Mouse (Mus musculus) heart, embryonic 15.5 days (tissue): Measurements from ENCODE around the gene Tnpo3. TPM values are rescaled to one million over a fixed set of nuclear protein-coding genes. Genes with fewer than 3 reads are reported as not detected.

Experiments used
- ATAC-seq: fragments of 200-750 bp; cut with Nextera tagmentation; replicated peaks from 2 replicates; pipeline ENCODE4 v1.8.0; 2017; ENCODE audit warnings: low read depth, moderate TSS enrichment; ENCODE audit not compliant: insufficient number of reproducible peaks, insufficient read depth, low FRiP score
- H3K27ac ChIP-seq: fragments of 300-500 bp; sonication (generic); 2 replicates; pipeline ENCODE4 v1.5.1; 2015; ENCODE audit warnings: mild to moderate bottlenecking, inconsistent platforms
- H3K27me3 ChIP-seq: fragments of 300-500 bp; sonication (generic); 2 replicates; pipeline ENCODE4 v1.6.1; 2015; ENCODE audit warnings: inconsistent platforms
- H3K36me3 ChIP-seq: fragments of 300-500 bp; sonication (generic); 2 replicates; pipeline ENCODE4 v1.6.1; 2015; ENCODE audit warnings: mild to moderate bottlenecking, inconsistent platforms
- H3K4me1 ChIP-seq: fragments of 300-500 bp; sonication (generic); replicated peaks from 2 replicates; pipeline ENCODE4 v1.6.1; 2015; ENCODE audit warnings: inconsistent platforms
- H3K4me2 ChIP-seq: fragments of 300-500 bp; sonication (generic); 2 replicates; pipeline ENCODE4 v1.6.1; 2015; ENCODE audit warnings: inconsistent platforms, mild to moderate bottlenecking, moderate library complexity
- H3K4me3 ChIP-seq: fragments of 300-500 bp; sonication (generic); 2 replicates; pipeline ENCODE4 v1.5.1; 2015; ENCODE audit warnings: mild to moderate bottlenecking, inconsistent platforms
- H3K9ac ChIP-seq: fragments of 300-500 bp; sonication (generic); 2 replicates; pipeline ENCODE4 v1.6.1; 2015; ENCODE audit warnings: mild to moderate bottlenecking, inconsistent platforms
- H3K9me3 ChIP-seq: fragments of 300-500 bp; sonication (generic); replicated peaks from 2 replicates; pipeline ENCODE4 v1.6.1; 2016; ENCODE audit warnings: inconsistent platforms
- WGBS: fragments of 180-500 bp; shearing (Covaris S2); methylation state at CpG from one replicate; pipeline ENCODE4 v1.1.7; 2015; ENCODE audit warnings: mixed read lengths; 5-methylcytosine and 5-hydroxymethylcytosine counted together
- polyA plus RNA-seq: library from polyadenylated mRNA; unstranded; fragments of >200 nt; fragmentation: Nextera tagmentation; extraction: Ambion mirVana; gene quantifications from 2 replicates; pipeline ENCODE4 v1.2.1, GENCODE M21; 2015

Tnpo3 gene
- polyA plus RNA-seq, 1 experiment from 2014 or later, result 55.1 TPM

DNA sequence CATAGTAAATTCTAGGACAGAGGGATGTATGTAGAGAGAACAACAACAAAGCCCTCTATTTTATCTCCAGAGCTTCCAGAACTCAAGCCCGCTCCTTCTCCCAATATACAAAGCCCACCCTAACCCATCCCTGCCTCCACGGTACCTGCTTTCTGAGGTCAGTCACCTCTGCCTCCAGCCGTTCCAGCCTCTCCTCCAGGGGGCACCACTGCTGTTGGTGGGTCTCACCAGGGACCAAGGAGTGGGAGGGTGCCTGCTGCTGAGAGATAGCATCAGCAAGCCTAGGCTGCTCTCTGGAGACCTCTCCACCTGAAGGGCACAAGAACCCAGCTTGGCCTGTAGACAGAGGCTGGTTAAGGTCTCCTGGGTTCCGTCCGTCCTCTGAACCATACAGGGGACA is 104.2 kb downstream of the Tnpo3 start:
- Histone ChIP-seq H3K4me1 (peaks cover 15% of the 10 kb centered on the region), H3K9ac (no peak overlapping the region), H3K4me2 (no peak overlapping the region), H3K27me3 (peaks cover 15% of the 10 kb centered on the region; the same call in 1 of the 2 replicates), H3K36me3 (no peaks in the 10 kb centered on the region), H3K4me3 (no peak overlapping the region), H3K9me3 (no peaks in the 10 kb centered on the region), H3K27ac (no peak overlapping the region)
- WGBS, result 91% methylated on average over 5 of the region's 5 CpGs
- no peak for ATAC-seq

DNA sequence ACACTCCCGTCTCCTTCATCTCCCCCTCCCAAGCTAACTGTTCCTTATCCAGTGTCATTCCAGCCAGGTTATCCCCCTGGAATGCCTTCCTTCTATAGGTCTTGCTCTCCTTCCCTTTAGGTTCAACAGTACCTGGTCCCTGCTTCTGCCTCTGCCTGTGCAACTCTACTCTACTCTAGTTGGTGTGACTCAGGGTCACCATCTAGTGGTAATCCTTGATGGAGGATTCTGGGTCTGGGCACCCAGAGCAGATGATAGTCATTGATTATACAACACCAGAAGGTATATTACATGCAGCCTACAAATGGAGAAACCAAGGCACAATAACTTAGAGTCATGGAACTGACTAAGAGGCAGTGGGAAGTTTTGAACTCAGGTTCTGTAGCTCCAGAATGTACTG is 108.1 kb downstream of the Tnpo3 start:
- Histone ChIP-seq H3K9ac (no peak overlapping the region), H3K36me3 (no peaks in the 10 kb centered on the region), H3K27ac (no peak overlapping the region), H3K4me2 (no peak overlapping the region), H3K4me1 (peaks cover 2% of the 10 kb centered on the region; the same call in 1 of the 2 replicates), H3K27me3 (peaks cover 19% of the 10 kb centered on the region), H3K9me3 (no peaks in the 10 kb centered on the region), H3K4me3 (no peak overlapping the region)
- WGBS, result 77% methylated on average over 1 of the region's 1 CpGs
- no peak for ATAC-seq

DNA sequence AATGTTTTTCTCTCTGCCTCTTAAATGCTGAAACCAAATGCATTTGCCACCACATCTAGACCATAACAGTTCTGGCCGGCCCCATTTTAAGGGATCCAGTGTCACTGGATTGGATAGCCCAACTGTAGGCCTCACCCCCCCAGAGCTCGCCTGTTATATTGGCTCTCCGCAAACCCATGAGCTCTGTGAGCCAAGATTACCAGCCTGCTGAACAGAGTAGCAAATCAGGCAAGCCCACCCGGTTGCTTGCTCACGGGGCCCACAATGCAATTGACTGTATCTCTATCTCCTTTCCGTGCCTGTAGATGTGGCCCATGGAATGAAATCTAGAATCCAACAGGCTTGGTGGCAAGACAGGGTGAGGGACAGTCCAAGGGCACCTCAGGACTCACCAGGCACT is 108.9 kb downstream of the Tnpo3 start:
- no peak for ATAC-seq

DNA sequence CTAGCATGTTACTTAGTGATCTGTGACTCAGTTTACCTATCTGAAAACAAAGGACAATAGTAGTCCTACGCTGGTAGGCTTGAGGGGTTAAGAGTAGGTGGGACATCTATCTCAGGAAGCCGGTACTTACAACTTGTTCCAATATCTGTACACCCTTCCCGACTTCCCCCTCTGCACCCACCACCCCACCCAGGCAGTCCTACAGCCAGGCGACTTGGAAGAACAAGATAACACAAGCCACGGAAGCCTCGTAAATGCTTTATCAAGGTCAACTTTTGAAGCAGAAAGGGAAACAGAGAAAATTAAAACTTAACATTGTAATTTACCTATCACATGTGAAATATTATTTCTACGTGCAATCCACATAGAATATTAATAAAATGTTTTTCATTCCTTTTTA is 109.5 kb downstream of the Tnpo3 start:
- H3K9me3 ChIP-seq, result no peaks in the 10 kb centered on the region
- H3K27ac ChIP-seq, result no peak overlapping the region
- 79% methylated on average over 7 of the region's 7 CpGs for WGBS
- peaks cover 24% of the 10 kb centered on the region for H3K27me3 ChIP-seq
- no peaks in the 10 kb centered on the region for H3K36me3 ChIP-seq
- H3K4me3 ChIP-seq, result no peak overlapping the region
- H3K4me1 ChIP-seq, result no peaks in the 10 kb centered on the region
- no peak overlapping the region for H3K4me2 ChIP-seq
- ATAC-seq, result no peak
- no peak overlapping the region for H3K9ac ChIP-seq

More for the DNA sequence above, 108.9 kb downstream of the Tnpo3 start:
- 0 out of 2 replicates have a peak, but pooled peaks cover under 1% of the 10 kb centered on the region for H3K4me1 ChIP-seq
- 86% methylated on average over 6 of the region's 6 CpGs for WGBS
- H3K4me2 ChIP-seq, result no peak overlapping the region
- H3K27ac ChIP-seq, result no peak overlapping the region
- H3K9ac ChIP-seq, result no peak overlapping the region
- H3K36me3 ChIP-seq, result no peaks in the 10 kb centered on the region
- H3K27me3 ChIP-seq, result peaks cover 19% of the 10 kb centered on the region
- H3K4me3 ChIP-seq, result no peak overlapping the region
- no peaks in the 10 kb centered on the region for H3K9me3 ChIP-seq

DNA sequence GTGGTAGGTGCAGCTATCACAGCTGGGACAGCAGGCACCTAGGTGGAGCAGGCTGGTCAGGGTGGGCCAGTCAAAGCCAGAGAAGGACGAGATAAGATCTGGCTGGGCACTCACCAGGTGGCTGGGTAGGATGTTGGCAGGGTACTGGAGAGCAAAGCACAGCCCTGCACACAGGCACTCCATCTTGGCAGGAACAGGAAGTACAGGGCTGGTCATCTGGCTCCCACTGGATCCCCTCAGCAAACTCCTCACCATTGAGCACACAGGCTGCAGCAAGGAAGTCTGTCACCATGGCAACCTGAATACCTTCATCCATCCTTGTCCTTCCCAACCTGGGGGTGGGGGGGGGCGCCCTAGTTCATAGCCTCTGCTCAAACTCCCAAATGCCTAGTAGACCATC is 111.9 kb downstream of the Tnpo3 start:
- Histone ChIP-seq H3K9ac (no peak overlapping the region), H3K4me2 (no peak overlapping the region), H3K27me3 (peaks cover 24% of the 10 kb centered on the region), H3K4me3 (no peak overlapping the region), H3K4me1 (no peaks in the 10 kb centered on the region), H3K27ac (no peak overlapping the region), H3K9me3 (no peaks in the 10 kb centered on the region), H3K36me3 (no peaks in the 10 kb centered on the region)
- no peak for ATAC-seq
- WGBS, result 36% methylated on average over 2 of the region's 2 CpGs

DNA sequence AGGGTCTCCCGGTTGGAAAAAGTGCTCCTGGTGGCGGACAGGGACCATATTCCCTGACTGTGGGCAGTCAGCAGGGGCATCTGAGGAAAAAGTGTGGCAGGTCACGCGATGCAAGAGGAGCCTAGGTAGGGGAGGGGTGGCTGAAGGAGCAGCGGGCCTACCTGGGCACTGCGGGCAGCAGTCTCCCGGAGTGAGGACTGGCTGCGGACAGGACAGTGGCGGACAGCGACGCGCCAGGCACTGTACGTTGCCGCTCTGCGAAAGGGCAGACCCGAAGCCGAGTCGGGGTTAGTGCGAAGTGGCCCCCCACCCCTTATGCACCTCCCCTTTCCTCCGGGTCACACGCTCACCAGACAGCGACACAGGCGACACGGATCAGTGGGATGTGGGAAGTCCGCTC is 113.4 kb downstream of the Tnpo3 start:
- Histone ChIP-seq H3K9ac (no peak overlapping the region), H3K4me3 (no peak overlapping the region), H3K36me3 (no peaks in the 10 kb centered on the region), H3K4me1 (no peaks in the 10 kb centered on the region), H3K27me3 (peaks cover 29% of the 10 kb centered on the region), H3K9me3 (no peaks in the 10 kb centered on the region), H3K4me2 (peak overlapping the region; percentile 9; the same call in 1 of the 2 replicates), H3K27ac (no peak overlapping the region)
- 32% methylated on average over 25 of the region's 25 CpGs for WGBS
- ATAC-seq, result no peak

DNA sequence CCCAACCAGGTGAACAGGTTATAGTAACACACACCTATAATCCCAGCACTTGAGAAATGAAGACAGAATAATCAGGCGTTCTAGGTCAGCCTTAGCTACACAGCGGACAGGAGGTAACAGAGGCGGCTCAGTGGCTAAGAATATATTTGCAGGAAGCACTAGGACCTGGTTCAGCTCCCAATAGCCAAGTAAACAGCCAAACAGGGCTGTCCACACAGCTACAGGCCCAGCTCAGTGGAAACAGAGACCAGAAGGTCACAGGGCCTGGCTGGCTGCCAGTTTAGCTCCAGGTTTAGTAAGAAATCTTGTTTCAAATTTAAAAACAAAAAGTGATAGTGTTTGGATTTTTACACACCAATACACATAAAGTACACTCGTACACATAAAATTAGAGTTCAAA is 115.6 kb downstream of the Tnpo3 start:
- Histone ChIP-seq H3K9me3 (no peaks in the 10 kb centered on the region), H3K9ac (no peak overlapping the region), H3K4me2 (no peak overlapping the region), H3K4me1 (no peaks in the 10 kb centered on the region), H3K36me3 (no peaks in the 10 kb centered on the region), H3K4me3 (no peak overlapping the region), H3K27me3 (peaks cover 29% of the 10 kb centered on the region), H3K27ac (no peak overlapping the region)
- WGBS, result 73% methylated on average over 4 of the region's 4 CpGs
- no peak for ATAC-seq

Other genes starting within 250 kb of the Tnpo3 start
- gene Opn1sw, start 221.4 kb downstream of the Tnpo3 start, polyA plus RNA-seq, result 0.55 and 0.70 TPM in 2 replicates
- gene Ccdc136, start 213.6 kb downstream of the Tnpo3 start, polyA plus RNA-seq, result 19.1 and 22.1 TPM in 2 replicates
- gene Flnc, start 176.6 kb downstream of the Tnpo3 start, polyA plus RNA-seq, result 39.1 and 43.9 TPM in 2 replicates
- gene Atp6v1f, start 142.2 kb downstream of the Tnpo3 start, polyA plus RNA-seq, result 187 and 202 TPM in 2 replicates
- not detected in 2 replicates for gene Atp6v1fnb, start 138.4 kb downstream of the Tnpo3 start, polyA plus RNA-seq
- 7.3 and 12.5 TPM in 2 replicates for gene Kcp, start 101.9 kb downstream of the Tnpo3 start, polyA plus RNA-seq
- gene Irf5, start 83.3 kb downstream of the Tnpo3 start, polyA plus RNA-seq, result 4.5 and 8.6 TPM in 2 replicates
- 3.8 and 5.9 TPM in 2 replicates for gene Tspan33, start 84.3 kb upstream of the Tnpo3 start, polyA plus RNA-seq
- 14.2 and 24.4 TPM in 2 replicates for gene Smo, start 125.6 kb upstream of the Tnpo3 start, polyA plus RNA-seq
- 5.8 and 9.1 TPM in 2 replicates for gene Ahcyl2, start 158.1 kb upstream of the Tnpo3 start, polyA plus RNA-seq